Mouse (Mus musculus): ENCODE results near the gene Xntrpc. TPM values are rescaled to one million over a fixed set of nuclear protein-coding genes. Genes with fewer than 3 reads are reported as not detected.
"Not testable (repeated sequence)": the region's sequence is repeated elsewhere in the genome, so short reads cannot be mapped to it uniquely, and the experiment has no call there.

Xntrpc gene
- polyA plus RNA-seq (2015; fragmentation: Nextera tagmentation; extraction: Ambion mirVana) = 0.47 and 0.48 TPM in 2 replicates

DNA sequence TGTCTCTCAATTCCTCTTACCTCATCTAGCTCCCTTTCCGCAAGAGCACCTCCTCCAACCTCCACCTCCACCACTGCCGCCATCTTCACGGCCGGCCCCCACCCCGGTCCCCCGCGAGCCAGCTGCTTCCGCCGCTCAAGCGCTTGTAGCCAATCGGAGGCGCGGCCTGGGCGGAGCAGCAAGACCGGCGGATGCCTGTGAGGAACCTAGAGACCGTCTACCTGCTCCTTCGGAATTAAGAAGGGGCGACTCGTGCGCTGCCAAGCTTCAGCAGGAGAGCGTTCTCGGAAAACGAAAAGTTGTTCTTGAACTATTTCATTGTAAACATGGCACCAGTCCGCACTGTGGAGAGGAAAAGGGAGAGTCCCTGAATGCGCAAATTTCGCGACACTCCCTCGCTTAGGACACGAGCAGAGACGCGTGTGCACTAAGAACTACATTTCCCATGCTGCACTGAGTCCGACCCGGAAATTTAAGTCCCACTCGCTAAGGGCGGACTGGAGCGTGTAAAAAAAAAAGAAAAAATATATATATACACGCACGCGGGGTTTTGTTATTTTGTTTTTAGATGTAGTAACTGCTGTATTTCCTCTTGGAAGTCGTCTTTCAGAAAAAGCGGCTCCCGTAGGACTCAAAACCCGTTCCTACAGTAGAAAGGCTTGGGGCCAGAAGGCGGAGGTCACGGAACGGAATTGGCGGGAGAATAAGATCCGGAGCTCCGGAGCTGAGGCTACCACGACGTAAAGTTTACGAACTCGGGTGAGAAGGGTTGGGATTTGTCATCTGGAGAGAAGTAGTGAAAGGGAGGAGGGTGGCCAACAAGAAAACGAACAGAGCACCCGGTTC lies at the start of gene Xntrpc, which contains the start of the genes Rnf121 and Xndc1:
Xntrpc (plus strand) TSS at position 668 of the 846 bp plus-strand sequence.
Rnf121 (minus strand) TSS at position 424 of the 846 bp plus-strand sequence.
Xndc1 (plus strand) TSS at position 466 of the 846 bp plus-strand sequence.
- Histone ChIP-seq H3K27me3 (replicated peaks; ENCODE audit: control insufficient read depth, insufficient read depth, low read length) (no peaks in the 10 kb centered on the region), H3K4me2 (ENCODE audit: low read depth, low read length) (peak within 1 kb of the TSS; percentile 61), H3K4me3 (ENCODE audit: low read length) (peak within 1 kb of the TSS; percentile 57), H3K9ac (ENCODE audit: low read depth, low read length) (peak within 1 kb of the TSS; percentile 59), H3K9me3 (ENCODE audit: control insufficient read depth, low read length) (no peaks in the 10 kb centered on the region), H3K4me1 (ENCODE audit: control insufficient read depth, insufficient read depth, low read length) (peaks cover 20% of the 10 kb centered on the region), H3K27ac (ENCODE audit: low read length) (peak within 1 kb of the TSS; percentile 73), H3K36me3 (ENCODE audit: control insufficient read depth, insufficient read depth, low read length) (no peaks in the 10 kb centered on the region)
- under 1% methylated on average over 56 of the region's 56 CpGs for WGBS
- peak; percentile 97 for ATAC-seq

DNA sequence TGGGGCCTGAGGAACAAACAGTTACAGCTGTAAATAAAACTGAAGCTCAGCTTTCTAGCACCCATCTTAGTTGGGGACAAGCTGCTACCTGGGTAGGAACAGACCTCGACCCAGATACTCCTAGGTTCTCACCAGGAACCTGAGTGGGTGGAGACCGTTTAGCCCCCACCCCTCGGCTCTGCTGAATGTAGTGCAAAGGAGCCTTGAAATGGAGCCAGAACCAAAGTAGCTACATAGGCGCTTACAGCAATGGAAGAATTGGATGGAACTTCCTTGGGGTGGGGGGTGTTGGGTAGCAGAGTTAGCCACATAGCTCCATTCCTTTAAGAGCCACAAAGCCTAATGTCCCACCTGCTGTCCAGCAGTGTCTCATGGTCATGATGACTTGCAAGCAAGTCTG lies 48.6 kb upstream of the Xntrpc start:
- H3K36me3 ChIP-seq (ENCODE audit: control insufficient read depth, insufficient read depth, low read length) = peaks cover 31% of the 10 kb centered on the region
- no peak overlapping the region for H3K4me3 ChIP-seq (ENCODE audit: low read length)
- H3K27ac ChIP-seq (ENCODE audit: low read length) = no peak overlapping the region
- H3K9me3 ChIP-seq (ENCODE audit: control insufficient read depth, low read length) = no peaks in the 10 kb centered on the region
- no peaks in the 10 kb centered on the region for H3K27me3 ChIP-seq (replicated peaks; ENCODE audit: control insufficient read depth, insufficient read depth, low read length)
- no peak overlapping the region for H3K4me2 ChIP-seq (ENCODE audit: low read depth, low read length)
- H3K9ac ChIP-seq (ENCODE audit: low read depth, low read length) = no peak overlapping the region
- no peaks in the 10 kb centered on the region for H3K4me1 ChIP-seq (ENCODE audit: control insufficient read depth, insufficient read depth, low read length)
- 82% methylated on average over 4 of the region's 4 CpGs for WGBS
- ATAC-seq = no peak

DNA sequence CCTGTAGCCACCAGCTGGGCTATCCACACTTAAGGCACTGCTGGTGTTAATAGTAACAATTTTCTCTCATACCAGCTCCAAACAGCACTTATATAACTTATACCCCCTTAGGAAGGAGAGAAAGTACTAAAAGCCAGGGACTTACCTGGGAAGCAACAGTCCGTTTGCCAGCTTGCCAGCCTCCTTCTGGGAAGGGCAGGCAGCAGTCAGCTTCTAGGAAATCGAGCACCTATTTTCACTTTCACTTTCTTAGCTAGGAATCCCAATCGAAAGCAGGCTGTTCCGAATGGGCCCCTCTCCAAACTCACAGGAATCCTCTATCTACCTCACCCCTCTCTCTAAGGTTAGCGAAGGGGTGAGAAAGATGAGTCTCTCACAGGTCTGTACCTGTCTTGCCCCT lies 48.1 kb upstream of the Xntrpc start:
- ATAC-seq = no peak
- H3K27me3 ChIP-seq (replicated peaks; ENCODE audit: control insufficient read depth, insufficient read depth, low read length) = no peaks in the 10 kb centered on the region
- no peak overlapping the region for H3K9ac ChIP-seq (ENCODE audit: low read depth, low read length)
- peaks cover 28% of the 10 kb centered on the region for H3K36me3 ChIP-seq (ENCODE audit: control insufficient read depth, insufficient read depth, low read length)
- no peak overlapping the region for H3K4me3 ChIP-seq (ENCODE audit: low read length)
- H3K27ac ChIP-seq (ENCODE audit: low read length) = no peak overlapping the region
- H3K4me2 ChIP-seq (ENCODE audit: low read depth, low read length) = no peak overlapping the region
- no peaks in the 10 kb centered on the region for H3K9me3 ChIP-seq (ENCODE audit: control insufficient read depth, low read length)
- H3K4me1 ChIP-seq (ENCODE audit: control insufficient read depth, insufficient read depth, low read length) = no peaks in the 10 kb centered on the region
- 77% methylated on average over 5 of the region's 5 CpGs for WGBS

DNA sequence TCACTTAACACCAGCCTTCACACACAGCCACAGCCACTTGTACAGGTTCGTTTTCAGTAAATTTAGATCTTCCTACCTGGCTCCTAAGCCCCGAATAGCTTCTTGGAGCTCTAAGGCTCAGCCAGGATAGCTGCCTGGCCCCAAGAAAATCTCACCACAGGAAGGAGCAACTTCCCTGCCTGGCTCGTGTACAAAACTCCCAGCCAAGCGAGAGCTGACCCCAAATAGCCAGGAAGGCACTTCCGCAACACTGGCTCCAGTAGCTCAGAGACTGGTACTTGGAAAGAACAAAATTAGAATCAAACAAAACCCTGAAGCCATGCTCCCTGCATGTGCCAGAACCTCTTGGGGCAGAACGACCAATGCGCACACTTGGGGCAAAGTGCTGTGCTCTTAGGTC lies 47.5 kb upstream of the Xntrpc start:
- Histone ChIP-seq H3K27ac (ENCODE audit: low read length) (no peak overlapping the region), H3K9me3 (ENCODE audit: control insufficient read depth, low read length) (no peaks in the 10 kb centered on the region), H3K9ac (ENCODE audit: low read depth, low read length) (no peak overlapping the region), H3K27me3 (replicated peaks; ENCODE audit: control insufficient read depth, insufficient read depth, low read length) (no peaks in the 10 kb centered on the region), H3K4me2 (ENCODE audit: low read depth, low read length) (no peak overlapping the region), H3K4me1 (ENCODE audit: control insufficient read depth, insufficient read depth, low read length) (no peaks in the 10 kb centered on the region), H3K4me3 (ENCODE audit: low read length) (no peak overlapping the region), H3K36me3 (ENCODE audit: control insufficient read depth, insufficient read depth, low read length) (peaks cover 25% of the 10 kb centered on the region)
- WGBS = 83% methylated on average over 7 of the region's 7 CpGs
- ATAC-seq = no peak

DNA sequence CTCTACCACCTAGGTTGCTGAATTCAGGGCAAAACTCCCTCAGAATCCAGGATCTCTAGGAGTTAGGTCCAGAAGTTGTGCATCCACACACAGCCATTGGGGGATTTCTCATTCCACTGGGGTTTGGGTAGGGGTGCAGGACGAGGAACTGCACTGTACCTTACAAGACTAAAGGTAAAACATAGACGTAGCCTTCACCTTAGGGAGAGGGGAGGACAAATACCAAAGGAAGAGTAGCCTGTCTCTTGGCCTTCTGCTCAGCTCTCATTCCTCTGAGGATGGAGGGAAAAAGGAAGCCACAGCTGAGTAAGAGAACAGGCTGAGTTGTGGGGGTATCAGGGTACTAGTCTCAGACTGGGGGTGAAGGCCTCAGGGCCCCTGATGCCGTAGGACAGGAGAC lies 46.9 kb upstream of the Xntrpc start, which contains the start of gene Il18bp:
Il18bp (minus strand) TSS at position 101 of the 400 bp plus-strand sequence.
- 88% methylated on average over 3 of the region's 3 CpGs for WGBS
- Histone ChIP-seq H3K27me3 (replicated peaks; ENCODE audit: control insufficient read depth, insufficient read depth, low read length) (no peaks in the 10 kb centered on the region), H3K4me2 (ENCODE audit: low read depth, low read length) (no peak within 1 kb of the TSS), H3K4me1 (ENCODE audit: control insufficient read depth, insufficient read depth, low read length) (no peaks in the 10 kb centered on the region), H3K4me3 (ENCODE audit: low read length) (no peak within 1 kb of the TSS), H3K27ac (ENCODE audit: low read length) (no peak within 1 kb of the TSS), H3K36me3 (ENCODE audit: control insufficient read depth, insufficient read depth, low read length) (peaks cover 24% of the 10 kb centered on the region), H3K9me3 (ENCODE audit: control insufficient read depth, low read length) (no peaks in the 10 kb centered on the region), H3K9ac (ENCODE audit: low read depth, low read length) (no peak within 1 kb of the TSS)
- ATAC-seq = no peak

DNA sequence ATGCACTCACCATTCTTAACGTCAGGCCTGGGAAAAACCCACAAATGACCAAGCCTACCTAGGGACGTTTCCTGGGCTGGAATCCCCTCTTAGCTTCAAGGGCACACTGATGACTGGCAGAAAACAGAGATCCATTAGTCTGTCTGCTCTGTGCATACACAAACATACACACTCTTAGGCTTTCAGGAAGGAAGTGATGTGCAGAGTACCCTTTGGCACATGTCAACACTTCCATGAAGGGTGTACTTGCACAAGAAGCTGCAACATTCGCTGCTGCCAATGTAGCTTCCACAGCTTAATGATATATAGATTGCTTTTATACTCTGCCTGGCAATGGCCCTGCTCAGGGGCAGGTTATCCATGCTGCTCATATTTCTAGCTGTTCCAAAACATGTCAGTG lies 46.2 kb upstream of the Xntrpc start:
- Histone ChIP-seq H3K4me1 (ENCODE audit: control insufficient read depth, insufficient read depth, low read length) (no peaks in the 10 kb centered on the region), H3K9me3 (ENCODE audit: control insufficient read depth, low read length) (no peaks in the 10 kb centered on the region), H3K27me3 (replicated peaks; ENCODE audit: control insufficient read depth, insufficient read depth, low read length) (no peaks in the 10 kb centered on the region), H3K9ac (ENCODE audit: low read depth, low read length) (no peak overlapping the region), H3K4me3 (ENCODE audit: low read length) (no peak overlapping the region), H3K27ac (ENCODE audit: low read length) (no peak overlapping the region), H3K36me3 (ENCODE audit: control insufficient read depth, insufficient read depth, low read length) (peaks cover 25% of the 10 kb centered on the region), H3K4me2 (ENCODE audit: low read depth, low read length) (no peak overlapping the region)
- ATAC-seq = no peak
- 60% methylated on average over 3 of the region's 3 CpGs for WGBS

DNA sequence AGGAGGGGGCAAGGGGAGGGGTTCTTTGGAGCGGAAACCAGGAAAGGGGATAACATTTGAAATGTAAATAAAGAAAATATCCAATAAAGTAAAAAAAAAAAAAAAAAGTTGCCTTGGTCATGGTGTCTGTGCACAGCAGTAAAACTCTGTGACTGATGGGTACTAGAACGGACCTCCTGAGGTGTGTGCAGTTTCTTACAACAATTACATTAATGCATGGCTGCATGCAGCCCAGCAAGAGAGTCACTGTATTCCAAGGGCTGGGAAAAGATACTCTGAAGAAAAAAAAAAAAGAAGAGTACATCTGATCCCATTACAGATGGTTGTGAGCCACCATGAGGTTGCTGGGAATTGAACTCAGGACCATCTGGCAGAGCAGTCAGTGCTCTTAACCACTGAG lies 44.6 kb upstream of the Xntrpc start:
- H3K4me3 ChIP-seq (ENCODE audit: low read length); H3K9me3 ChIP-seq (ENCODE audit: control insufficient read depth, low read length); H3K27ac ChIP-seq (ENCODE audit: low read length); ATAC-seq; H3K4me1 ChIP-seq (ENCODE audit: control insufficient read depth, insufficient read depth, low read length); H3K27me3 ChIP-seq (replicated peaks; ENCODE audit: control insufficient read depth, insufficient read depth, low read length); H3K4me2 ChIP-seq (ENCODE audit: low read depth, low read length); H3K9ac ChIP-seq (ENCODE audit: low read depth, low read length): not testable (repeated sequence)
- WGBS = 81% methylated on average over 2 of the region's 2 CpGs
- peaks cover 18% of the 10 kb centered on the region for H3K36me3 ChIP-seq (ENCODE audit: control insufficient read depth, insufficient read depth, low read length)

DNA sequence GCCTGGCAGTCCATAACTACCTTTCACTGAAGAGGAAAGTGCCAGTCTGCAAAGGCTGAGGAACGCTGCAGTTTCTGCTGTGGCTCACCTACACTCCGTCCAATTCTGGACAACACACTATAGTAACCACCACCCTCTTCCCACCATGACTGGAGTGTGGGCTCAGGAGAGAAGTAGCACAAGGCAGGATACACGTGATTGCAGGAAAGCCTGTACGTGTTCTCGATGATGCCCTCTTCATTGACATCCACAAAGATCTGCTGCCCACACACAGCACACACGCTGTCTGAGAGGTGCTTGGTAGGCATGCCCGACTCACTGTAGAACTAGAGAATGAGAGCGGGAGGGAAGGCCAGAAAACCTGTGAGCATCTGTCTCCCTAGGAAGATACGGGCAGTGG lies 41.7 kb upstream of the Xntrpc start:
- peaks cover 22% of the 10 kb centered on the region for H3K36me3 ChIP-seq (ENCODE audit: control insufficient read depth, insufficient read depth, low read length)
- no peaks in the 10 kb centered on the region for H3K27me3 ChIP-seq (replicated peaks; ENCODE audit: control insufficient read depth, insufficient read depth, low read length)
- no peak overlapping the region for H3K4me3 ChIP-seq (ENCODE audit: low read length)
- 94% methylated on average over 9 of the region's 9 CpGs for WGBS
- no peak for ATAC-seq
- no peak overlapping the region for H3K4me2 ChIP-seq (ENCODE audit: low read depth, low read length)
- no peak overlapping the region for H3K9ac ChIP-seq (ENCODE audit: low read depth, low read length)
- no peaks in the 10 kb centered on the region for H3K9me3 ChIP-seq (ENCODE audit: control insufficient read depth, low read length)
- no peak overlapping the region for H3K27ac ChIP-seq (ENCODE audit: low read length)
- no peaks in the 10 kb centered on the region for H3K4me1 ChIP-seq (ENCODE audit: control insufficient read depth, insufficient read depth, low read length)

DNA sequence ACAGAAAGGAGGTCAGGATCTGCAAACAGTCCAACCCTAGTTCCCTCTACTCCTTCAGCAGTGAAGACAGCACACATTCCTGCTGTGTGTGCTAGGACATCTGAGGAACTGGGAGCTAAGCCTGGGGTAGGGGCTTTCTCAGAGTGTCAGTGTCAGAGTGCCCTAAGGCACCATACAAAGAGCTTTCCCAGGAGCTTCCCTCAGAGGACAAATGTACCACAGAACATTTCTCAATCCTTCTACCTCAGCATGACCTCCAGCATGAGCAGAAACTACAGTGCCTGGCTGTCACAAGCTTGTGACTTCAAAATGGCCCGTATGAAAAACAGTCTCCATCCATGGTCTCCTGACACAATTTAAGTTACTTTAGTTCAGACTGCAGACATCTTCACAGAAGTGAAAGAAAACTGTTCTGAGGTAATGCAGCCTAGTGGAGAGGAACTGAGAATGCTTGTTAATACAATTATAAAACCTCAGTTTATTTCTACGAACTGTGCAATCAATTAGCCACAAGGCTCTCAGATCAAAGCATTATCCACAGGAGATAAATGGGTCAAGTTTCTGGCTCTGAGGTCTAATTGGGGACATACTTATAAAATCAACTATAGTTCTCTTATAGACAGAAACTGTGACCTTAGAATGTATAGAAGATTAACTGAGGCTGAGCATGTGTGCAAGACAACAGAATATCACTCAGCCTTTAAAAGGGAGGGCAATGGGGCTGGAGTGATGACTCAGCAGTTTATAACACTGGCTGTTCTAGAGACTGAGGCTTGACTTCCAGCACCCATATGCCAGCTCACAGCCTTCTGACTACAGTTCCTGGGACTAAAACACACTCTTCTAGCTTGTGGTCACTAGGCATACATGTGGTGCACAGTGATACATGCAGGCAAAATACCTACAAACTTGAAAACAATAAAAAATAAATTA lies 40.1 kb upstream of the Xntrpc start:
- ATAC-seq = no peak
- no peaks in the 10 kb centered on the region for H3K9me3 ChIP-seq (ENCODE audit: control insufficient read depth, low read length)
- no peaks in the 10 kb centered on the region for H3K4me1 ChIP-seq (ENCODE audit: control insufficient read depth, insufficient read depth, low read length)
- H3K27ac ChIP-seq (ENCODE audit: low read length) = no peak overlapping the region; the same call in 1 of the 2 replicates
- H3K36me3 ChIP-seq (ENCODE audit: control insufficient read depth, insufficient read depth, low read length) = peaks cover 22% of the 10 kb centered on the region
- no peaks in the 10 kb centered on the region for H3K27me3 ChIP-seq (replicated peaks; ENCODE audit: control insufficient read depth, insufficient read depth, low read length)
- H3K9ac ChIP-seq (ENCODE audit: low read depth, low read length) = no peak overlapping the region
- H3K4me2 ChIP-seq (ENCODE audit: low read depth, low read length) = no peak overlapping the region
- H3K4me3 ChIP-seq (ENCODE audit: low read length) = no peak overlapping the region
- WGBS = 85% methylated on average over 2 of the region's 2 CpGs
